Mouse (Mus musculus) G1E-ER4 (cell line): ENCODE results near the gene Hspb7. TPM values are rescaled to one million over a fixed set of nuclear protein-coding genes. Genes with fewer than 3 reads are reported as not detected.

Experiments
- GATA1 ChIP-seq: IDR thresholded peaks from one replicate; pipeline ENCODE4 v1.8.0; 2012; ENCODE audit warnings: low read length, inconsistent platforms
- polyA plus RNA-seq: library from polyadenylated mRNA; stranded (reverse); fragments of >175 nt; gene quantifications from 2 replicates; pipeline ENCODE4 v1.2.3, GENCODE M21; 2012

The Hspb7 gene
- polyA plus RNA-seq, 1 experiment, result not detected

- no peak for TF ChIP-seq GATA1
Measured at GRCm38 (mm10) chr4:141406516-141407299, 13.9 kb upstream of the Hspb7 start.

DNA sequence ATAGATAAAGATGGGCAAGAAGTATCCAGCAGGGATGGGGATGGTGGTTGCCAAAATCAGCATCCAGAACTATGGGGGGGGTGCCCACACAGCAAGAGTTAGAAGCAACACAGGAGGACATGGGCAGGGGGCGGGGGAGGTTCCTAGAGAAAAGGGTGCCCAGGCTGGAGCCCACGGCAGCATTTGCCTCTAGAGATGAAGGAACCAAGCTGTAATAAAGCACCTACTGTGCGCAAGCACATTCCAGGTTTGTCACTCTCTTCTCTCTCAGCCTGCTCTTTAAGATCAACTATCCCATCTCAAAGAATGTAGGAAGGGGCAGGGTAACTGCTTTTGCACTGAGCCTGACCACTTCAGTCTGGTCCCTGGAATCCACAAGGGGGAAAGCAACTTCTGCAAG is 12.0 kb upstream of the Hspb7 start:
- no peak for TF ChIP-seq GATA1

DNA sequence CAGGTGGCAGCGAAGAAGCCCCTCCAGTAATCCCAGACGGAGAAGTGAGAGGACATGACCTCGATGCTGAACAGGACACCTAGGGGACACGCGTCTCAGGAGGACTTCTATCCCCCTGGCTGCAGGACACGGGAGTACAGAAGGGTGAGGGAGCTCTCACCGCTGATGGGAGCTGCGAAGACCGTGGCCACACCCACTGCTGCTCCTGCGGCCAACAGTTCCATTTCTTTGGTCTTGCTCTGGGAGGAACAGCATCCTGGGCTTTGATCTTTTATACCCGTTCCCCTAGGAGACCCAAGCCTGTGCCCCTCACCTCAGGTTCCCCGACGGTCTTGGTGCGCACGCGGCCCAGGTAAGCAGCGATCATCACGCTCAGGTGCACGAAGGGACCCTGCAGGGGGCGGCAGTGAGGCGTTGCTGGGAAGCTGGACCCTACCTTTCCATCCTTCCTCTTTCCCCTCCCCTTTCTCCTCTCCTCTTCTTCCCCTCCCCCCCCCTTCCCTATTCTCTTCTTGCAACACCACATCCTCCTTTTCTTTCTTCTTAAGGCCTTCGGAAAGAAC is 9.1 kb upstream of the Hspb7 start:
- TF ChIP-seq GATA1, result no peak

DNA sequence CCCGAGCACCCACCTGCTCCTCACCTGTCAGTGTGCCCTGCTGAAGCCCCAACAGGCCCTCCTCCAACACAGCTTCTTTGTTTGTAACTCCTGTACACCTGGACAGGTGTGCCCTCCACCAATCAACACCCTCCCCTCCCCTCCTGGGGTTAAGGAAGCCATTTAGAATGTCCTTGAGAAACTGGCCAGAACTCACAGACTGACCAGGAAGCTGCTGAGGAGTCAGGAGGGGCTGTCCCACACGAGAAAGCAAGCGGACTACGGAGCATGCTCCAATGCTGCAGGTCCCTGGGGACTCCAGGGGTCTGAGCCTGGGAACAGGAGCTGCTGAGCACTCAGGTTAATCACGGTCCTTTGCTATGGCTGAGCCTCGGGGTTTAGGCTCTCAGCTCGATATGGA is 4.7 kb upstream of the Hspb7 start, which contains the start of gene Clcnkb:
TSS of gene Clcnkb (minus strand) at position 91 of the 400 bp plus-strand sequence.
- no peak for TF ChIP-seq GATA1

DNA sequence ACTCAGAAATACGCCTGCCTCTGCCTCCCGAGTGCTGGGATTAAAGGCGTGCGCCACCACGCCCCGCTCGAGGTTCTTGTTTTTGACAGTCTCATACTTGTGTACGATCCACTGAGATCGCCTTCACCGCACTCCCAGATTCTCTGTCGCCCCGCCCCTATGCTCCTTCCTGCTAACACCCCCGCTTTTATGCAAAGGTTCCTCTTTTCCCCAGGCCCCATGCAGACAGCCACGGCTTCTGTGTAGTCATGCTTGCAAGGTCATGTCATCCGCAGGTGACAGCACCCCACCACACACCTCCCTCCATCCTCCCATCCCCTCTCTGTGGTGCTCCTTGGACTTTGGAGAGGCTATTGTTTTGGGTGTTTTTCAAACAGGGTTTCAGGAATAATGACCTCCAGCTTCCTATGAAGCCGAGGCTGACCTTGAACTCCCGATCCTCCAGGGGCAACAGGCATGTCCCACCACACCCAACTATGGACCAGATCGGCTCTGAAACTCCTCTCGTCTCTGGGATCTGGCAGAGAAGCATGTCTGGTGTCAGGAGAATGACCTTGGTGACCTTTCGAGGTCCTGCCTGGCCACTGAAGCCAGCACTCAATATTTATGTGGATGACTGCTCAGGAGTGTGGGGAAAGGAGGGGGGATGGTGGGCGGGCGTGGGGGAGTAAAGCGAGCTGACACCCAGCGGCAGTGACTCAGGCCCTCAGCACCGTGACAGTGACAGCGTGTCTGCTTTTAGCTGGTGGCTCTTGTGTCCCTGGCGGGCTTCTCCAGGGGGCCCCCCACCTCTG is 984 bp upstream of the Hspb7 start:
- no peak for TF ChIP-seq GATA1

GRCm38 (mm10) chr4:141420886-141421285 is 307 bp downstream of the Hspb7 start:
- no peak for TF ChIP-seq GATA1

- no peak for TF ChIP-seq GATA1
Measured at GRCm38 (mm10) chr4:141421423-141421822, 844 bp downstream of the Hspb7 start.

GRCm38 (mm10) chr4:141422841-141423240 is 2.3 kb downstream of the Hspb7 start:
- no peak for TF ChIP-seq GATA1

- TF ChIP-seq GATA1, result no peak
Measured at GRCm38 (mm10) chr4:141423288-141423687, 2.7 kb downstream of the Hspb7 start.

GRCm38 (mm10) chr4:141423691-141424431 is 3.3 kb downstream of the Hspb7 start:
- TF ChIP-seq GATA1, result no peak

DNA sequence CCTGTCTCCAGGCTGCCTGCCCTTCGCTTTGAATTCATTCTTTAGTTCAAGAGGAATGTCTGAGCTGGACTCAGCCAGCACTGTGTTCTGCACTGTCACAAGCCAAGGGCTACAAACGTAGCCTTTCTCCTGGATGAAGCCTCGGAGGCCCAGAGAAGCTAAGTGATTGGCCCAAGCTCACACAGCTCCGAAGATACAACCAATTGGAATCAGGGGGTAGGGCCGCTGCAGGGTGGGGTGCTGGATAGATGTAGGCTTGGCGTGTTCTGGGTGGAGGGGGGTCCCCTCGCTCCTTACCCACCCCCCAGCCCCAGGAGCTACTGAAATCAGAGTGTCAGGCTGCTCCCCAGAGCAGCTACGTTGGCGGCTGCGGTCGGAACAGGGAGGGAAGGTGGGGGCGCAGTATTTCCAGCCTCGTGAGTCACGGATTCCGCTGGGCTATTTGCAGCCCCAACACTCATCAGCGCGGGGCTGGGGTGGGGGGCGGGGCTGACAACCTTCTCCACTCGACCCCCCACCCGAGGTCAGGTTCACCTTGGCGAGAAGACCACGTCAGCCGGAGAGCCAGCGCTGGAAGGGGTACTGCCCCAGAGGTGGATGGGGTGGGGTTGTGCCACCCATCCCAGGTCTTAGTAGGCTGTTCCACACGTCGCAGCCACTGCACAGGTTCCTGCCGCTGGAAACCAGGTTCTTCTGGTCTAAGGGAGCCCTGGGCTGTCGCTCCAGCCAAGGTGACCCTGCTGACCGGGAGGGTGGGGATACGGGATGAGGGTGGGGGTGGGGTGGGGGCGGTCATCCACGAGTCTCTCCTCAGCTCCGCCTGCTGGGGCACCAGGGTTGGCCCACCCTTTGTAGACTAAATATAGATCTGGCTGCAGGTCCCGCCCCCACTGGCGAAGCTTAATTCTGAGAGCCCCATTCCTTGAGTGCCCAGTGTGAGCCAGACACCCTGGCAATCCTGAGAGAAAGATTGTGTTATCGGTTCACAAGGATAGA is 5.2 kb downstream of the Hspb7 start:
- TF ChIP-seq GATA1, result no peak

DNA sequence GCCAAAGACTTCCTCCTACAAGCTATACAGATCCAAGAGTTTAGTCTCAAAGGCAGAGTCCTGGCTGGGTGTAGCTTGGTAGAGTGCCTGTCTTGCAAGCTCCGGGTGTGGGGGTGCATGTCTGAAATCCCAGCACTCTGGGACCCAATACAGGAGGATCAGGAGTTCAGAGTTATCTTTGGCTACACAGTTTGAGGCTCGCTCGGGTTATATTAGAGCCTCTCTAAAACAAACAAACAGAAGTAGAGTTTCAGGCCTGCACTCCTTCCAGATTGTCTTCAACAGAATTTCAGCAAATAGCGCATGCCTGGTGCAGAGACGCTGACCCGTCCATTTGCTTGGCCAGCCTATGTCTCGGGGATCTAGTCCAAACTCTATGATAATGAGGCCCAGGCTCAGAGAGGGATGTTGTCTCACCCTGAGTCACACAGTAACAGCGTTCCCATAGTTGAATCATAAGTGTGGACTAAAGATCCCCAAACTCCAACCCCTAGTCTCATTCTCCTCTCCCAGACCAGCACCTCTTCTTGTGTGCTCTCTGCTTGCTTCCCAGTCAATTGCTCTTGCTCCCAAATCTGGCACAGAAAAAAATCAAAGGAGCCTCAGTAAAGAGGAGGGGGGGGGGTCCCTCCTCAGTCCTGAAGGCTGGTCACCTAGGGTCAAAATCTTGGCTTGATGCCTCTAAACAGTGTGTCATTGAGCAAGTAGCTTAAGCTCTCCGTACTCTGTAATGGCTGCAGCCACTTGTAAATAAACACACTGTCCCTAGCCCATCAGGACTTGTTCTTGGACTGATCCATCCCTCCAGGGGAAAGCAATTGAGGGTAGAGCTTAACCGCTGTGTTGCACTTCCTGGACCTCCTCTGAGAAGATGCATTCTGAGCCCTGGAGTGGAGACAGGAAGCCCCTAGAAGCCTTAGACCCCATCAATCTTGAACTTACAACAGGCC is 6.5 kb downstream of the Hspb7 start:
- no peak for TF ChIP-seq GATA1

DNA sequence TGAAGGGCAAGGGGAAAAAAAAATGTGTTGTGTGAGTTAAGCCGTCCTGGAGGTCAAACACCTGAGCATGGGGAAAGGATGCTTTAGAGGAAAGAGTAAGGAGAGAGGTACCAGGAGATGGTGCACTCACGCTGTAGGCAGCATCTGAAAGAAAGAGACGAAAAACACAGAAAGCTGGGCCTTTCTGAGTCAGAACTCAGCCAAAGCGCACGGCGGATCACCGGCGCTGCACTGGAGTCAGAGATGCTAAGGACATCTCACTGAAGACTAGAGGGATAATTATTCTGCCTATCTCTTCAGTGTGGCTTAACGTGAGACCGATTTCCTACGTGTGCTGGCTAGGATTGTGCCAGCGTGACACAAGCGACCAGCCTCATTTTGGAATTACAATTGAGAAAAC is 7.3 kb downstream of the Hspb7 start:
- TF ChIP-seq GATA1, result no peak

DNA sequence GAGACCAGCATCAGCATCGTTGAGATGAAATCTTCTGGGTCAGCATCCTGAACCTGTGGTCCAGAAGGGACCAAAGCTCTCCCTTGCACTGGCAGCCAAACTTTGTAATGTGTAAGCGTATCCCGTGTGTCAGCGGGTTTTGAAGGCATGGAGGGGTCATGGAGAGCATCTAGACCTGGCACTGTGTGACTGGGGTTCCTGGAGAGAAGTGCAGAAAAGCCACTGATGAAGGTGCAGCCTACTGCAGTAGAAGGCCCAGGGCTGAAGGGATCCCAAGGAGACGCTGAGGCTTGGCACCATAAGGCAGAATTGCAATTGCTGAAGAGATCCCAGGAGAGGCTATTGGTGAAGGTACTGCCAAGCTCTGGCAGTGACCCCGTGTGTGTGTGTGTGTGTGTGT is 8.8 kb downstream of the Hspb7 start:
- TF ChIP-seq GATA1, result no peak
